Mouse (Mus musculus) ES-Bruce4 (cell line): ENCODE measurements around the gene Polk.

Source experiments
- CTCF ChIP-seq: IDR thresholded peaks from one replicate; pipeline ENCODE4 v1.8.1; 2011; ENCODE audit warnings: low read depth, low read length
- EP300 ChIP-seq: IDR thresholded peaks from 2 replicates; pipeline ENCODE4 v1.6.1; 2011; ENCODE audit warnings: low read depth, low read length; ENCODE audit not compliant: insufficient read depth
- POLR2A ChIP-seq: IDR thresholded peaks from one replicate; pipeline ENCODE4 v1.8.1; 2011; ENCODE audit warnings: low read length; ENCODE audit not compliant: insufficient read depth

DNA sequence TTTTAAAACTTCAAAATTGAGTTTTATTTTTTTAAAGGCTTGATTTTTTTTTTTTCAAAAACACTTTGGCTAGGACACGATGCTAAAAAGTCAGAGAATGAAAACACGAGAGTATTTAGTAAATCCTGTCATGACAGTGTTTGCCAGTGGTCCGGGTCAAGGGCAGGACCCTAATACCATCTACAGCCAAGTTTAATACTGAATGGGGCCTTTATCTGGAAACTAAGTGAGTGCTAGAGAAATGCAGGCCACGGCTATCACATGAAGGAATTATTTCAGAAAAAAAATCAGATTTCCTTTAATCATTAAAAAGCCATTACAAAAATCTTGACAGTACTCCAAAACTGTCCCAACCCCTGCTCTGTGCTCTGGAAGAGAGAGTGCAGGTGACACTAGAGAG lies 36.7 kb downstream of the Polk start:
- no peak for TF ChIP-seq EP300
- TF ChIP-seq CTCF: no peak
- TF ChIP-seq POLR2A: no peak
